ENCODE assay signal across 16 mouse cellular contexts in the genomic region with DNA sequence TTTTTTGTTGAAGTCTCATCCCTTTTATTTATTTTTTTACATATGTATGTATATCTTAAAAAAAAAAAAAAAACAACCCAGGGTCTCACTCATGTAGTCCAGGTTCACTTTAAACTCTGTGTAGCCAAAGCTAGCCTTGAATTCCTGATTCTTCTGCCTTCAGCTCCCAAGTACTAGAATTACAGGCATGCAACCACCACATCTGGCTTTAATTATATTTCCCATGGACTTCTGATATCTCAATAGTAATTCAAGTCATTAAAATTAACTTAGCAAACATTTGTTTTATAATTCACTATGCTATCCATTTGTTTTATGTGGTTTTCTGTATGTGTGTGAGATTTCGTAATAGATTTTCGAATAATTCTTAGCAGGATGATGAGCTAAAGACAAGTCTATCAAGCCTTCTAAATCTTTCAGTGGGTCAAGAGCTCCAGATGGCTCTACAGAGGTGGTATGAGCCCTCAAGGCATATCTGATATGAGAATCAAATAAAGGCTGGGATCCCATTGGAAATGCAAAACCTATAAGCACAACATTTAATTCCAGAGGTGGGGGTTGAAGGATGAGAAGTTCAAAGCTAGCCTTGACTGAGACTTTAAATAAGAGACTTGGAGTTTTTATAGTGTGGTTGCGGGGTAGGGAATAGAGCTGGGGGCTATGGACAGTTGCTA.
"Had no signal": no experiment of that assay in that cellular context is flagged by ENCODE, and none has a peak within 500 bp of the region (broad histone marks: within the 10 kb centered on the region; RNA-seq: fewer than 3 reads in every experiment).

No protein-coding gene starts in this region.

- ATAC-seq: liver, postnatal 0 days; midbrain, embryonic 16.5 days had no signal

- DNase-seq: kidney, adult 18-20 months; kidney, postnatal 14 days; liver; liver, embryonic 13.5 days; liver, postnatal 0 days; lung, postnatal 14 days; retina, postnatal 1 day; right cerebral cortex, postnatal 25 days; thymus, postnatal 36 days had no signal

- H3K4me1 ChIP-seq: liver, embryonic 13.5 days; lung, embryonic 15.5 days; megakaryocyte, embryonic 14.5 days; midbrain, embryonic 12.5 days had no signal

- H3K9ac ChIP-seq: liver, embryonic 13.5 days; liver, postnatal 0 days; lung, embryonic 15.5 days; midbrain, embryonic 12.5 days; neural tube, embryonic 13.5 days had no signal

- H3K4me3 ChIP-seq: left cerebral cortex, adult 2 months; liver, embryonic 13.5 days; lung, embryonic 15.5 days; megakaryocyte, embryonic 14.5 days; midbrain, embryonic 12.5 days; neural tube, embryonic 13.5 days had no signal

- H3K9me3 ChIP-seq: liver, embryonic 13.5 days; lung, embryonic 15.5 days had no signal

- H3K4me2 ChIP-seq: liver, embryonic 13.5 days; lung, embryonic 15.5 days; midbrain, embryonic 12.5 days had no signal

- H3K27ac ChIP-seq: left cerebral cortex, adult 2 months; liver, embryonic 13.5 days; lung, embryonic 15.5 days; macrophage; midbrain, embryonic 12.5 days; neural tube, embryonic 13.5 days had no signal

- H3K27me3 ChIP-seq: liver, embryonic 13.5 days; lung, embryonic 15.5 days; megakaryocyte, embryonic 14.5 days; midbrain, embryonic 12.5 days; neural tube, embryonic 13.5 days had no signal
